Mouse (Mus musculus): ENCODE data around the gene Tigd4. TPM values are rescaled to one million over a fixed set of nuclear protein-coding genes. Genes with fewer than 3 reads are reported as not detected.

Gene Tigd4
- polyA plus RNA-seq, 1 experiment, result not detected

DNA sequence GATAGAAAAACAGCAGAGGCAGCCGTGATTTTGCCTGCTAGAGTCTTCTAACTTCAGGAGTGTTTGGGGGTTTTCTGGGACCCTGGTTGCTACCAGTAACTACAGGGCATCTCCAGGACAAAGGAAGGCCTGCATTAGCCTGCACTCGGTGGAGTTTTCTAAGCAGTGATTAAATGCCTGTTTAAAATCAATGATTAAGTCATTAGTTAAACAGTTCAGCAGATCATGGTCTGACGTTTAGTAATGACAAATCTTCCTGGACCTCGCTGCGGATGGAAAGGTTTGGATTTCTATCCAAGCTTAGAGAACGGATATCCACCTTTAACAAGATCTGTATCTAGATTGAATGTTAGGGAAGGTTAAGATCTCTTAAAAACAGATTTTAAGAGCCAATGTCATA, 47.2 kb downstream of the Tigd4 start:
- H3K79me3 ChIP-seq (ENCODE audit: low read depth), result no peaks in the 10 kb centered on the region

DNA sequence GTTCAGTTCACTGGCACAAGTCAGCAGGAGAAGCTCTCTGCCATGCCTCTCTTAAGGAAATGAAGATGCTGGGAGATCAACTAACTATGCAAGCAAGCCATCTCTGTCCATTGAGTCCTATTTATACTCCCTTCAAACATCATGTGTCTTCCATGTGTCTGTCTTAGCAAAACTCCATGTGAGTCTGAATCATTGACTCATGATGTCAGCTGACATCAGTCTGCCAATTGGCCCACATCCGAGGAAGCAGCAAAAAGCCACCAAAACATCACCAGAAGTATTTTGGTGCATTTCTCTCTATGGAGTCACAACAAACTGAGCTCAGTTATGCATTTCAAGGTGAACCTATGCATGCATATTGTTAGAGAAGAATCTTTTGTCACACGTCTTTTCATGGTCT, 48.0 kb downstream of the Tigd4 start:
- no peak overlapping the region for H3K4me3 ChIP-seq (ENCODE audit: insufficient read depth, poor library complexity, severe bottlenecking)
- TF ChIP-seq MAX (IDR thresholded peaks at IDR 0.05) (no peak), FOSL1 (IDR thresholded peaks at IDR 0.05; ENCODE audit: insufficient read depth, low read length, poor library complexity, severe bottlenecking) (no peak), CEBPB (IDR thresholded peaks at IDR 0.05; ENCODE audit: low read depth) (no peak), USF1 (IDR thresholded peaks at IDR 0.05; ENCODE audit: low read depth) (no peak), CTCF (IDR thresholded peaks at IDR 0.05; ENCODE audit: control insufficient read depth, insufficient read depth, insufficient read length) (no peak), MYOG (IDR thresholded peaks at IDR 0.05; ENCODE audit: control insufficient read depth, extremely low read depth, insufficient read length) (no peak), MYOD1 (IDR thresholded peaks at IDR 0.05; ENCODE audit: control insufficient read depth, insufficient read length, low read depth) (no peak)
- no peak overlapping the region for H3ac ChIP-seq (ENCODE audit: control insufficient read depth, insufficient read length, low read depth)
- H3K79me2 ChIP-seq (ENCODE audit: control insufficient read depth, insufficient read depth), result no peaks in the 10 kb centered on the region
- no peaks in the 10 kb centered on the region for H3K36me3 ChIP-seq (ENCODE audit: control insufficient read depth, insufficient read depth)
- H3K79me3 ChIP-seq (ENCODE audit: low read depth), result no peaks in the 10 kb centered on the region
- H3K27me3 ChIP-seq (ENCODE audit: control insufficient read depth, insufficient read depth, insufficient read length), result no peaks in the 10 kb centered on the region

More for the DNA sequence above, 47.2 kb downstream of the Tigd4 start:
- H3K27me3 ChIP-seq (ENCODE audit: control insufficient read depth, insufficient read depth, insufficient read length), result no peaks in the 10 kb centered on the region
- H3K4me3 ChIP-seq (ENCODE audit: insufficient read depth, poor library complexity, severe bottlenecking), result no peak overlapping the region
- TF ChIP-seq FOSL1 (IDR thresholded peaks at IDR 0.05; ENCODE audit: insufficient read depth, low read length, poor library complexity, severe bottlenecking) (no peak), USF1 (IDR thresholded peaks at IDR 0.05; ENCODE audit: low read depth) (no peak), CEBPB (IDR thresholded peaks at IDR 0.05; ENCODE audit: low read depth) (no peak), MYOD1 (IDR thresholded peaks at IDR 0.05; ENCODE audit: control insufficient read depth, insufficient read length, low read depth) (no peak), MYOG (IDR thresholded peaks at IDR 0.05; ENCODE audit: control insufficient read depth, extremely low read depth, insufficient read length) (no peak), MAX (IDR thresholded peaks at IDR 0.05) (no peak), CTCF (IDR thresholded peaks at IDR 0.05; ENCODE audit: control insufficient read depth, insufficient read depth, insufficient read length) (no peak)
- H3K36me3 ChIP-seq (ENCODE audit: control insufficient read depth, insufficient read depth), result no peaks in the 10 kb centered on the region
- no peaks in the 10 kb centered on the region for H3K79me2 ChIP-seq (ENCODE audit: control insufficient read depth, insufficient read depth)
- H3ac ChIP-seq (ENCODE audit: control insufficient read depth, insufficient read length, low read depth), result no peak overlapping the region

DNA sequence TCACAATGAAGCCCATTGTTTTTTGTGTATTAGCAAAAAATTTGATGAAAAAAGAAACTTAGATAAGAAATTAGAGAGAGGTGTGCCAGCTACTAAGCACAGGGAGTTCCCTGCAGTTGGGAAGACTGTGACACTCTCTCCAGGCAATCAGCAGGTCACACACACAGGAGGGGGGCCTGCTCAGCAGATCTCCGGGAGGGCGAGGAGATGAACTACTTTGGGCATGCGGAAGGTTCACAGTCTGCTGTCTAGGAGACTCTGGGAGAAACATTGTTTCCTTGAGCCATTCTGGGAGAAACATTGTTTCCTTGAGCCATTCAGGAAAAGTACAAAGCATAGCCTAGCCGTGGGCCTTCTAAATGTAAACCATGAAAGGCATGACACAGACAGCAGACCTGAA, 49.6 kb downstream of the Tigd4 start:
- TF ChIP-seq CEBPB (IDR thresholded peaks at IDR 0.05; ENCODE audit: low read depth) (no peak), FOSL1 (IDR thresholded peaks at IDR 0.05; ENCODE audit: insufficient read depth, low read length, poor library complexity, severe bottlenecking) (no peak), USF1 (IDR thresholded peaks at IDR 0.05; ENCODE audit: low read depth) (no peak), MYOG (IDR thresholded peaks at IDR 0.05; ENCODE audit: control insufficient read depth, extremely low read depth, insufficient read length) (no peak), MYOD1 (IDR thresholded peaks at IDR 0.05; ENCODE audit: control insufficient read depth, insufficient read length, low read depth) (no peak), MAX (IDR thresholded peaks at IDR 0.05) (no peak)
- Histone ChIP-seq H3K36me3 (ENCODE audit: control insufficient read depth, insufficient read depth) (no peaks in the 10 kb centered on the region), H3K79me2 (ENCODE audit: control insufficient read depth, insufficient read depth) (no peaks in the 10 kb centered on the region), H3K27me3 (ENCODE audit: control insufficient read depth, insufficient read depth, insufficient read length) (no peaks in the 10 kb centered on the region), H3K79me3 (ENCODE audit: low read depth) (no peaks in the 10 kb centered on the region), H3ac (ENCODE audit: control insufficient read depth, insufficient read length, low read depth) (no peak overlapping the region), H3K4me3 (ENCODE audit: insufficient read depth, poor library complexity, severe bottlenecking) (no peak overlapping the region)

DNA sequence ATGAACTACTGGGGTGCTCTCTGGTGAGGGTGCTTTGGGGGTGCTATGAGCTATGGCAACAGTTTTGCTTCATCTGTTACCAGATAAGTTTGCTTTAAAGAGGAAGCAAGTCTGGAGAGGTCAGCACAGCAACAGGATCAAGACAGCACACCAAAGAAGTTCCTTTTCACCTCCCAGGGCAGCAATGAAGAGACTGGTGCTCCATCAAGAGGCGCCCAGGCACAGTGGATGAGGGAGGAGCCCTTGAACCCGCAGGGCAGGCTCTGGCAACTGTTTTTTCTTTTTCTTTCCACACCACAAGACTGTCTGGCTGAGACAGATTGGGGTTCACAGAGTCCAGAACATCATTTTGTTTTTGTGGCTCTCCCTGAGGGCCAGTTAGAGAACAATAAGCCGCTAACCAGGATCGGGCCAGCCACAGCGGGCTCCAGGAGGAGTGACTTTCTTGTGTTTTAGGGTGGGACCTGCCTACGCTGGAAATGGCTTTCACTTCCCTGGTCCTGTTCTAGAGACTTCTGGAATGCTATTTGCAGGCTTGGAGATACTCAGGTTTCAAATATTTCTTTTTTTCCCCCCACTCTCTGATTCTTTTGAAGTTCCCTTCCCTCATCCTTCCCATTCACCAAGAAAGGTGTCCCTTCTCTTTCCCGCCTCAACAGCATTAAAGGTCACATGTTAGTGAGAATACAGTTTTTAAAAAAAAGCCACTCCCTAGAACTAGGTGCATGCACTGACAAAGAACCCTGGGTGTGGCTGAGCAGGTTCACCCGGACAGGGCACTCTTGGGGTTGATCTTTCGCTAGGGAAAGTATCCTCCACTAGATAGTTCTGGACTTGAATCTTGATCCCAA, 52.0 kb downstream of the Tigd4 start:
- Histone ChIP-seq H3K79me2 (ENCODE audit: control insufficient read depth, insufficient read depth) (no peaks in the 10 kb centered on the region), H3K27me3 (ENCODE audit: control insufficient read depth, insufficient read depth, insufficient read length) (no peaks in the 10 kb centered on the region), H3ac (ENCODE audit: control insufficient read depth, insufficient read length, low read depth) (no peak overlapping the region), H3K79me3 (ENCODE audit: low read depth) (no peaks in the 10 kb centered on the region), H3K36me3 (ENCODE audit: control insufficient read depth, insufficient read depth) (no peaks in the 10 kb centered on the region), H3K4me3 (ENCODE audit: insufficient read depth, poor library complexity, severe bottlenecking) (no peak overlapping the region)
- TF ChIP-seq CEBPB (IDR thresholded peaks at IDR 0.05; ENCODE audit: low read depth) (no peak), CTCF (IDR thresholded peaks at IDR 0.05; ENCODE audit: control insufficient read depth, insufficient read depth, insufficient read length) (no peak), MYOG (IDR thresholded peaks at IDR 0.05; ENCODE audit: control insufficient read depth, extremely low read depth, insufficient read length) (no peak), FOSL1 (IDR thresholded peaks at IDR 0.05; ENCODE audit: insufficient read depth, low read length, poor library complexity, severe bottlenecking) (no peak), MYOD1 (IDR thresholded peaks at IDR 0.05; ENCODE audit: control insufficient read depth, insufficient read length, low read depth) (no peak), MAX (IDR thresholded peaks at IDR 0.05) (no peak), USF1 (IDR thresholded peaks at IDR 0.05; ENCODE audit: low read depth) (no peak)

DNA sequence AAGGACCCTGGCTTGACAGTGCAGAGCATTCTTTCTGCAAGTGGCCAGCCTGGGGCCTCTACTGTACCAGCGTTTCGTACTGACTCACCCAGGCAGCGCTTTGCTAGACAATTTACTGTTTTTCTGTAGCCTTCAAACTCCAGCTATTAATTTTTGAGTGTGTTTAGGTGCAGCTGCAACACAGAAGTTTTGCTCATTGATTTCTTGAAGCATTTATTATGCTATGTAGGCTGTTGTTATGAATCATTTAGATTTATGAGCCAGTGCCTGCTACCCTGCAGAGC, 52.6 kb downstream of the Tigd4 start:
- no peak overlapping the region for H3ac ChIP-seq (ENCODE audit: control insufficient read depth, insufficient read length, low read depth)
- H3K36me3 ChIP-seq (ENCODE audit: control insufficient read depth, insufficient read depth), result no peaks in the 10 kb centered on the region
- TF ChIP-seq MAX (IDR thresholded peaks at IDR 0.05) (no peak), FOSL1 (IDR thresholded peaks at IDR 0.05; ENCODE audit: insufficient read depth, low read length, poor library complexity, severe bottlenecking) (no peak), MYOD1 (IDR thresholded peaks at IDR 0.05; ENCODE audit: control insufficient read depth, insufficient read length, low read depth) (no peak), CTCF (IDR thresholded peaks at IDR 0.05; ENCODE audit: control insufficient read depth, insufficient read depth, insufficient read length) (no peak), USF1 (IDR thresholded peaks at IDR 0.05; ENCODE audit: low read depth) (no peak), CEBPB (IDR thresholded peaks at IDR 0.05; ENCODE audit: low read depth) (no peak), MYOG (IDR thresholded peaks at IDR 0.05; ENCODE audit: control insufficient read depth, extremely low read depth, insufficient read length) (no peak)
- no peaks in the 10 kb centered on the region for H3K27me3 ChIP-seq (ENCODE audit: control insufficient read depth, insufficient read depth, insufficient read length)
- H3K79me3 ChIP-seq (ENCODE audit: low read depth), result no peaks in the 10 kb centered on the region
- H3K4me3 ChIP-seq (ENCODE audit: insufficient read depth, poor library complexity, severe bottlenecking), result no peak overlapping the region
- H3K79me2 ChIP-seq (ENCODE audit: control insufficient read depth, insufficient read depth), result no peaks in the 10 kb centered on the region

All from C2C12 (cell line).